ENCODE assay signal across 11 mouse cellular contexts in genomic region chr14:80846420-80847083, GRCm38 (mm10).
DNase-seq lines count a peak whose midpoint lies in the region; ATAC-seq and TF ChIP-seq lines count a peak whose summit lies in the region.
"Had no signal": no experiment of that assay in that cellular context is flagged by ENCODE, and none has a peak within 500 bp of the region (broad histone marks: within the 10 kb centered on the region; RNA-seq: fewer than 3 reads in every experiment).

No protein-coding gene starts in this region.

- no peak for TF ChIP-seq POLR2A in brain, embryonic 14.5 days (IDR thresholded peaks at IDR 0.05; ENCODE audit: borderline replicate concordance, extremely low read depth, insufficient read depth, insufficient read length, poor library complexity, severe bottlenecking)

- H3K4me2 ChIP-seq in forebrain, embryonic 11.5 days (ENCODE audit: low read depth, low read length, severe bottlenecking) = no peak overlapping the region
- peak overlapping the region; percentile 47 for H3K4me2 ChIP-seq in forebrain, embryonic 15.5 days (replicated peaks)
- H3K4me2 ChIP-seq in midbrain, embryonic 14.5 days (ENCODE audit: low read length) = peak overlapping the region; percentile 55
- H3K4me2 ChIP-seq: liver, embryonic 15.5 days had no signal

- H3K4me3 ChIP-seq in forebrain, embryonic 11.5 days (ENCODE audit: low read depth, low read length) = no peak overlapping the region
- H3K4me3 ChIP-seq in forebrain, embryonic 10.5 days = no peak overlapping the region
- no peak overlapping the region; the same call in 1 of the 2 replicates for H3K4me3 ChIP-seq in forebrain, embryonic 15.5 days
- peak overlapping the region; percentile 27 for H3K4me3 ChIP-seq in midbrain, embryonic 14.5 days (replicated peaks; ENCODE audit: low read depth, low read length)
- H3K4me3 ChIP-seq: liver, embryonic 15.5 days; myocyte had no signal

- no peak overlapping the region for H3K27ac ChIP-seq in forebrain, embryonic 11.5 days (ENCODE audit: low read depth, low read length)
- no peak overlapping the region for H3K27ac ChIP-seq in forebrain, embryonic 10.5 days
- H3K27ac ChIP-seq in forebrain, embryonic 15.5 days (replicated peaks) = peak overlapping the region; percentile 69; the same call in 1 of the 2 replicates
- H3K27ac ChIP-seq in midbrain, embryonic 14.5 days (replicated peaks; ENCODE audit: low read depth, low read length) = peak overlapping the region; percentile 76
- H3K27ac ChIP-seq: liver, embryonic 15.5 days had no signal

- peak; percentile 55 for ATAC-seq in forebrain, embryonic 11.5 days (replicated peaks; ENCODE audit: low FRiP score)
- peak; percentile 75 for ATAC-seq in forebrain, embryonic 15.5 days (replicated peaks)
- peak; percentile 81 for ATAC-seq in midbrain, embryonic 14.5 days (ENCODE audit: low FRiP score, low TSS enrichment)
- ATAC-seq: inflammation-experienced regulatory T-cells, adult 6 months had no signal

- H3K27me3 ChIP-seq in forebrain, embryonic 11.5 days (ENCODE audit: control insufficient read depth, insufficient read depth, low read length) = no peaks in the 10 kb centered on the region
- no peaks in the 10 kb centered on the region for H3K27me3 ChIP-seq in forebrain, embryonic 10.5 days (ENCODE audit: poor library complexity, severe bottlenecking)
- H3K27me3 ChIP-seq in forebrain, embryonic 15.5 days = no peaks in the 10 kb centered on the region
- H3K27me3 ChIP-seq in midbrain, embryonic 14.5 days (ENCODE audit: control insufficient read depth, insufficient read depth, low read length) = no peaks in the 10 kb centered on the region
- H3K27me3 ChIP-seq: liver, embryonic 15.5 days had no signal

- intact Hi-C loops in gastrocnemius, postnatal 14 days (cut with DNase I; ENCODE audit: low total_unique reads) = no loop called here

- no peak for TF ChIP-seq CTCF in brain, embryonic 14.5 days (IDR thresholded peaks at IDR 0.05; ENCODE audit: borderline replicate concordance, extremely low read depth, insufficient read depth, insufficient read length)

- no peaks in the 10 kb centered on the region for H3K36me3 ChIP-seq in forebrain, embryonic 11.5 days (ENCODE audit: control insufficient read depth, insufficient read depth, low read length)
- no peaks in the 10 kb centered on the region for H3K36me3 ChIP-seq in forebrain, embryonic 10.5 days (replicated peaks)
- H3K36me3 ChIP-seq in forebrain, embryonic 15.5 days = no peaks in the 10 kb centered on the region
- H3K36me3 ChIP-seq in midbrain, embryonic 14.5 days (ENCODE audit: control insufficient read depth, insufficient read depth, low read length) = no peaks in the 10 kb centered on the region
- H3K36me3 ChIP-seq: liver, embryonic 15.5 days had no signal

- no peaks in the 10 kb centered on the region for H3K4me1 ChIP-seq in forebrain, embryonic 11.5 days (replicated peaks; ENCODE audit: control insufficient read depth, insufficient read depth, low read length)
- peaks cover 17% of the 10 kb centered on the region for H3K4me1 ChIP-seq in forebrain, embryonic 10.5 days
- H3K4me1 ChIP-seq in forebrain, embryonic 15.5 days = peaks cover 13% of the 10 kb centered on the region
- peaks cover 14% of the 10 kb centered on the region for H3K4me1 ChIP-seq in midbrain, embryonic 14.5 days (ENCODE audit: control insufficient read depth, insufficient read depth, low read length)
- H3K4me1 ChIP-seq: liver, embryonic 15.5 days had no signal

- no peak overlapping the region for H3K9ac ChIP-seq in forebrain, embryonic 11.5 days (ENCODE audit: low read length)
- H3K9ac ChIP-seq in forebrain, embryonic 15.5 days (replicated peaks) = peak overlapping the region; percentile 43; the same call in 1 of the 2 replicates
- peak overlapping the region; percentile 50; the same call in 1 of the 2 replicates for H3K9ac ChIP-seq in midbrain, embryonic 14.5 days (replicated peaks; ENCODE audit: low read length)
- H3K9ac ChIP-seq: liver, embryonic 15.5 days had no signal

- H3K9me3 ChIP-seq in forebrain, embryonic 11.5 days (ENCODE audit: control insufficient read depth, low read length) = no peaks in the 10 kb centered on the region
- no peaks in the 10 kb centered on the region for H3K9me3 ChIP-seq in forebrain, embryonic 10.5 days
- H3K9me3 ChIP-seq in forebrain, embryonic 15.5 days = no peaks in the 10 kb centered on the region
- H3K9me3 ChIP-seq in midbrain, embryonic 14.5 days (ENCODE audit: control insufficient read depth, low read length) = no peaks in the 10 kb centered on the region
- H3K9me3 ChIP-seq: liver, embryonic 15.5 days had no signal

- 91% methylated on average over 9 of the region's 9 CpGs for WGBS in forebrain, embryonic 11.5 days
- 92% methylated on average over 9 of the region's 9 CpGs for WGBS in forebrain, embryonic 10.5 days
- WGBS in forebrain, embryonic 15.5 days = 58% methylated on average over 9 of the region's 9 CpGs
- 54% methylated on average over 9 of the region's 9 CpGs for WGBS in midbrain, embryonic 14.5 days

- DNase-seq in forebrain, embryonic 11.5 days (ENCODE audit: low spot score) = peak; percentile 50
- DNase-seq in forebrain, embryonic 10.5 days (ENCODE audit: extremely low spot score, low spot score) = no peak
- peak; percentile 79 for DNase-seq in brain, embryonic 14.5 days (ENCODE audit: low read depth)
- peak; percentile 69 for DNase-seq in midbrain, embryonic 14.5 days
- no peak for DNase-seq in urinary bladder, postnatal 36 days (ENCODE audit: low spot score in 2 of 2)
- no peak for DNase-seq in adrenal gland, adult (ENCODE audit: inconsistent age in 2 of 2, low spot score in 1 of 2)
- no peak for DNase-seq in gastrocnemius, postnatal 14 days

Comparison
In these comparisons a context has a peak if more than half of its experiments do, and no peak if none do; other contexts are left out.
1. DNase-seq: peak in forebrain, embryonic 11.5 days (single experiment), brain, embryonic 14.5 days (single experiment) and midbrain, embryonic 14.5 days (single experiment); none in forebrain, embryonic 10.5 days (single experiment), urinary bladder, postnatal 36 days (0 of 2), adrenal gland, adult (0 of 2) and gastrocnemius, postnatal 14 days (single experiment).
2. H3K27ac ChIP-seq: peak in forebrain, embryonic 15.5 days (single experiment) and midbrain, embryonic 14.5 days (single experiment); none in forebrain, embryonic 11.5 days (single experiment) and forebrain, embryonic 10.5 days (single experiment).
3. Peak in every context shown above with its lines, with median percentiles within 50 percentile points of each other: ATAC-seq.